Mouse (Mus musculus) liver, embryonic 11.5 days (tissue): ENCODE results near the gene Tmem107. TPM values are rescaled to one million over a fixed set of nuclear protein-coding genes. Genes with fewer than 3 reads are reported as not detected.

Source experiments
- ATAC-seq: fragments of 200-750 bp; cut with Nextera tagmentation; replicated peaks from 2 replicates; pipeline ENCODE4 v1.8.0; 2017; ENCODE audit warnings: moderate number of reproducible peaks, mild to moderate bottlenecking, moderate TSS enrichment, moderate library complexity; ENCODE audit not compliant: low FRiP score
- DNase-seq: peaks from one replicate; pipeline ENCODE4 v3.0.0-alpha.2; 2017; ENCODE audit warnings: low spot score
- H3K27ac ChIP-seq: fragments of 300-500 bp; sonication (generic); 2 replicates; pipeline ENCODE4 v1.5.1; 2014; ENCODE audit warnings: mild to moderate bottlenecking, low read depth, low read length, control low read depth
- H3K27me3 ChIP-seq: fragments of 300-500 bp; sonication (generic); replicated peaks from 2 replicates; pipeline ENCODE4 v1.6.1; 2014; ENCODE audit warnings: low read length, mixed read lengths; ENCODE audit not compliant: control insufficient read depth, insufficient read depth
- H3K36me3 ChIP-seq: fragments of 300-500 bp; sonication (generic); 2 replicates; pipeline ENCODE4 v1.6.1; 2014; ENCODE audit warnings: mild to moderate bottlenecking, low read length, moderate library complexity, mixed read lengths; ENCODE audit not compliant: control insufficient read depth, insufficient read depth
- H3K4me1 ChIP-seq: fragments of 300-500 bp; sonication (generic); replicated peaks from 2 replicates; pipeline ENCODE4 v1.6.1; 2014; ENCODE audit warnings: low read length, mixed read lengths; ENCODE audit not compliant: control insufficient read depth, insufficient read depth
- H3K4me2 ChIP-seq: fragments of 300-500 bp; sonication (generic); 2 replicates; pipeline ENCODE4 v1.6.1; 2014; ENCODE audit warnings: mild to moderate bottlenecking, control low read depth, moderate library complexity
- H3K4me3 ChIP-seq: fragments of 300-500 bp; sonication (generic); 2 replicates; pipeline ENCODE4 v1.5.1; 2014; ENCODE audit warnings: low read depth, low read length, control low read depth
- H3K9ac ChIP-seq: fragments of 300-500 bp; sonication (generic); 2 replicates; pipeline ENCODE4 v1.6.1; 2014; ENCODE audit warnings: low read depth, low read length, control low read depth
- H3K9me3 ChIP-seq: fragments of 300-500 bp; sonication (generic); 2 replicates; pipeline ENCODE4 v1.6.1; 2016; ENCODE audit warnings: low read length, inconsistent platforms, mixed read lengths; ENCODE audit not compliant: control insufficient read depth
- WGBS: fragments of 180-500 bp; shearing (Covaris S2); extraction: QIAGEN DNeasy Blood & Tissue Kit; methylation state at CpG from one replicate; pipeline ENCODE4 v1.1.7; 2014; 5-methylcytosine and 5-hydroxymethylcytosine counted together
- polyA plus RNA-seq: library from polyadenylated mRNA; unstranded; fragments of >200 nt; fragmentation: Nextera tagmentation; extraction: Ambion mirVana; gene quantifications from 2 replicates; pipeline ENCODE4 v1.2.1, GENCODE M21; 2014

Tmem107 gene
- polyA plus RNA-seq, 1 experiment from 2014 or later, result 43.5 TPM

- ATAC-seq (no peak), DNase-seq (no peak)
- no peak overlapping the region for H3K9ac ChIP-seq
- no peaks in the 10 kb centered on the region for H3K9me3 ChIP-seq
- H3K4me3 ChIP-seq, result no peak overlapping the region
- WGBS, result 90% methylated on average over 2 of the region's 2 CpGs
- no peak overlapping the region for H3K27ac ChIP-seq
- peaks cover 5% of the 10 kb centered on the region for H3K4me1 ChIP-seq
- H3K36me3 ChIP-seq, result peaks cover 35% of the 10 kb centered on the region
- no peak overlapping the region for H3K4me2 ChIP-seq
- no peaks in the 10 kb centered on the region for H3K27me3 ChIP-seq
Observed at GRCm38 (mm10) chr11:69052824-69053421, 17.7 kb upstream of the Tmem107 start.

GRCm38 (mm10) chr11:69053848-69054247 is 16.8 kb upstream of the Tmem107 start:
- Histone ChIP-seq H3K27me3 (no peaks in the 10 kb centered on the region), H3K9ac (no peak overlapping the region), H3K4me2 (no peak overlapping the region), H3K27ac (no peak overlapping the region), H3K4me3 (no peak overlapping the region), H3K4me1 (peaks cover 12% of the 10 kb centered on the region), H3K9me3 (no peaks in the 10 kb centered on the region), H3K36me3 (peaks cover 27% of the 10 kb centered on the region; the same call in 1 of the 2 replicates)
- 68% methylated on average over 3 of the region's 3 CpGs for WGBS
- ATAC-seq (no peak), DNase-seq (no peak)

GRCm38 (mm10) chr11:69058265-69058664 is 12.3 kb upstream of the Tmem107 start:
- no peak for ATAC-seq
- H3K36me3 ChIP-seq, result peaks cover 2% of the 10 kb centered on the region; the same call in 1 of the 2 replicates
- no peaks in the 10 kb centered on the region for H3K9me3 ChIP-seq
- H3K9ac ChIP-seq, result peak overlapping the region; percentile 62
- peak overlapping the region; percentile 98 for H3K4me2 ChIP-seq
- 66% methylated on average over 2 of the region's 2 CpGs for WGBS
- H3K4me1 ChIP-seq, result peaks cover 22% of the 10 kb centered on the region
- peak overlapping the region; percentile 70 for H3K4me3 ChIP-seq
- peak overlapping the region; percentile 52; the same call in 1 of the 2 replicates for H3K27ac ChIP-seq
- DNase-seq, result no peak
- no peaks in the 10 kb centered on the region for H3K27me3 ChIP-seq

- Histone ChIP-seq H3K4me2 (peak overlapping the region; percentile 98), H3K27ac (peak overlapping the region; percentile 52), H3K36me3 (no peaks in the 10 kb centered on the region), H3K4me3 (peak overlapping the region; percentile 70), H3K27me3 (no peaks in the 10 kb centered on the region), H3K4me1 (peaks cover 22% of the 10 kb centered on the region), H3K9ac (peak overlapping the region; percentile 62), H3K9me3 (no peaks in the 10 kb centered on the region)
- ATAC-seq, result no peak
- 1% methylated on average over 19 of the region's 19 CpGs for WGBS
- DNase-seq, result no peak
Observed at GRCm38 (mm10) chr11:69058729-69059356, 11.8 kb upstream of the Tmem107 start.

- Histone ChIP-seq H3K4me2 (peak within 1 kb of the TSS; percentile 98), H3K9ac (peak within 1 kb of the TSS; percentile 68), H3K4me1 (peaks cover 28% of the 10 kb centered on the region), H3K27me3 (no peaks in the 10 kb centered on the region), H3K4me3 (peak within 1 kb of the TSS; percentile 70), H3K36me3 (no peaks in the 10 kb centered on the region), H3K27ac (peak within 1 kb of the TSS; percentile 52), H3K9me3 (no peaks in the 10 kb centered on the region)
- under 1% methylated on average over 64 of the region's 64 CpGs for WGBS
- ATAC-seq (peak; percentile 85), DNase-seq (peak; percentile 90)
Observed at GRCm38 (mm10) chr11:69059357-69059974, 11.1 kb upstream of the Tmem107 start, which contains the start of gene Borcs6. TSS of gene Borcs6 (plus strand) at chr11:69059717.

- ATAC-seq, result 0 out of 2 replicates have a peak, but pooled peaks have one; percentile 1
- H3K9me3 ChIP-seq, result no peaks in the 10 kb centered on the region
- H3K27ac ChIP-seq, result peak overlapping the region; percentile 52
- WGBS, result under 1% methylated on average over 49 of the region's 49 CpGs
- peak overlapping the region; percentile 98 for H3K4me2 ChIP-seq
- no peak for DNase-seq
- peak overlapping the region; percentile 68 for H3K9ac ChIP-seq
- H3K4me3 ChIP-seq, result peak overlapping the region; percentile 70
- no peaks in the 10 kb centered on the region for H3K36me3 ChIP-seq
- peaks cover 28% of the 10 kb centered on the region for H3K4me1 ChIP-seq
- H3K27me3 ChIP-seq, result no peaks in the 10 kb centered on the region
Observed at GRCm38 (mm10) chr11:69059975-69060411, 10.6 kb upstream of the Tmem107 start.

GRCm38 (mm10) chr11:69060448-69061254 is 10.0 kb upstream of the Tmem107 start:
- peak; percentile 53 for DNase-seq
- no peaks in the 10 kb centered on the region for H3K27me3 ChIP-seq
- peak overlapping the region; percentile 68 for H3K9ac ChIP-seq
- H3K4me1 ChIP-seq, result peaks cover 28% of the 10 kb centered on the region
- ATAC-seq, result no peak; the same call in 1 of the 2 replicates
- H3K27ac ChIP-seq, result peak overlapping the region; percentile 52
- WGBS, result 2% methylated on average over 40 of the region's 40 CpGs
- no peaks in the 10 kb centered on the region for H3K9me3 ChIP-seq
- H3K36me3 ChIP-seq, result no peaks in the 10 kb centered on the region
- peak overlapping the region; percentile 70 for H3K4me3 ChIP-seq
- peak overlapping the region; percentile 98 for H3K4me2 ChIP-seq

GRCm38 (mm10) chr11:69061255-69061912 is 9.2 kb upstream of the Tmem107 start:
- Histone ChIP-seq H3K36me3 (no peaks in the 10 kb centered on the region), H3K9ac (peak overlapping the region; percentile 68), H3K9me3 (no peaks in the 10 kb centered on the region), H3K27ac (no peak overlapping the region), H3K27me3 (no peaks in the 10 kb centered on the region), H3K4me2 (peak overlapping the region; percentile 98), H3K4me3 (peak overlapping the region; percentile 70), H3K4me1 (peaks cover 32% of the 10 kb centered on the region)
- WGBS, result 20% methylated on average over 17 of the region's 17 CpGs
- ATAC-seq (no peak), DNase-seq (no peak)
